Mouse (Mus musculus) myocyte (in vitro differentiated cells): ENCODE results near the gene Slc2a1. TPM values are rescaled to one million over a fixed set of nuclear protein-coding genes. Genes with fewer than 3 reads are reported as not detected.

Source experiments
- H3K27me3 ChIP-seq: one replicate; pipeline ENCODE4 v1.6.1; 2011; ENCODE audit not compliant: control insufficient read depth, insufficient read depth, insufficient read length
- H3K36me3 ChIP-seq: one replicate; pipeline ENCODE4 v1.6.1; 2011; ENCODE audit not compliant: control insufficient read depth, insufficient read depth
- H3K4me2 ChIP-seq: one replicate; pipeline ENCODE4 v1.6.1; 2011; ENCODE audit warnings: low read depth, control low read depth
- H3K4me3 ChIP-seq: one replicate; pipeline ENCODE4 v1.5.1; 2011; ENCODE audit warnings: mild to moderate bottlenecking, control low read depth, moderate library complexity
- H3K79me2 ChIP-seq: one replicate; pipeline ENCODE4 v1.6.1; 2011; ENCODE audit not compliant: control insufficient read depth, insufficient read depth
- H3ac ChIP-seq: one replicate; pipeline ENCODE4 v1.6.1; 2011; ENCODE audit not compliant: control insufficient read depth, insufficient read length
- CEBPB ChIP-seq: IDR thresholded peaks from 2 replicates; pipeline ENCODE4 v1.6.1; 2011; ENCODE audit warnings: mild to moderate bottlenecking, moderate library complexity; ENCODE audit not compliant: poor library complexity, insufficient read depth, severe bottlenecking
- E2F4 ChIP-seq: IDR thresholded peaks from one replicate; pipeline ENCODE4 v1.6.1; 2011; ENCODE audit warnings: mild to moderate bottlenecking, control low read depth, moderate library complexity; ENCODE audit not compliant: insufficient read depth
- MAX ChIP-seq: IDR thresholded peaks from one replicate; pipeline ENCODE4 v1.6.1; 2011; ENCODE audit warnings: low read depth, mild to moderate bottlenecking, control low read depth
- MYOD1 ChIP-seq, 3 experiments: IDR thresholded peaks; one replicate each; pipeline ENCODE4 v1.6.1; 2011; ENCODE audit warnings: control low read depth in 2 of 3, low read depth in 2 of 3, mild to moderate bottlenecking in 2 of 3, moderate library complexity in 1 of 3; ENCODE audit not compliant: insufficient read length in 2 of 3, control insufficient read depth in 1 of 3
- MYOG ChIP-seq, 3 experiments: IDR thresholded peaks; one replicate each; pipeline ENCODE4 v1.6.1; 2011; ENCODE audit warnings: control low read depth in 2 of 3, low read depth in 2 of 3, mild to moderate bottlenecking in 2 of 3; ENCODE audit not compliant: insufficient read length in 2 of 3, control insufficient read depth in 1 of 3, insufficient read depth in 1 of 3
- POLR2A ChIP-seq: IDR thresholded peaks from one replicate; pipeline ENCODE4 v1.6.1; 2011; ENCODE audit warnings: low read depth, mild to moderate bottlenecking, control low read depth, moderate library complexity; ENCODE audit not compliant: insufficient read length
- POLR2AphosphoS2 ChIP-seq: IDR thresholded peaks from one replicate; pipeline ENCODE4 v1.6.1; 2011; ENCODE audit warnings: low read depth, control low read depth; ENCODE audit not compliant: insufficient read length
- REST ChIP-seq: IDR thresholded peaks from one replicate; pipeline ENCODE4 v1.6.1; 2011; ENCODE audit warnings: mild to moderate bottlenecking, control low read depth, moderate library complexity; ENCODE audit not compliant: insufficient read depth, insufficient read length
- SRF ChIP-seq: IDR thresholded peaks from one replicate; pipeline ENCODE4 v1.6.1; 2011; ENCODE audit warnings: low read depth; ENCODE audit not compliant: control insufficient read depth, insufficient read length
- TCF12 ChIP-seq: IDR thresholded peaks from one replicate; pipeline ENCODE4 v1.6.1; 2011; ENCODE audit warnings: mild to moderate bottlenecking, control low read depth; ENCODE audit not compliant: poor library complexity, insufficient read depth, severe bottlenecking
- TCF3 ChIP-seq: IDR thresholded peaks from one replicate; pipeline ENCODE4 v1.6.1; 2011; ENCODE audit warnings: low read depth, control low read depth; ENCODE audit not compliant: insufficient read length
- USF1 ChIP-seq: IDR thresholded peaks from one replicate; pipeline ENCODE4 v1.6.1; 2011; ENCODE audit warnings: low read depth, mild to moderate bottlenecking, control low read depth, moderate library complexity
- polyA plus RNA-seq: library from polyadenylated mRNA; unstranded; fragments of >200 nt; fragmentation: generic; extraction: Trizol; gene quantifications from one replicate; pipeline ENCODE4 v1.2.1, GENCODE M21; 2012; ENCODE audit warnings: missing spikeins

Gene Slc2a1
- polyA plus RNA-seq, 1 experiment = 55.8 TPM

DNA sequence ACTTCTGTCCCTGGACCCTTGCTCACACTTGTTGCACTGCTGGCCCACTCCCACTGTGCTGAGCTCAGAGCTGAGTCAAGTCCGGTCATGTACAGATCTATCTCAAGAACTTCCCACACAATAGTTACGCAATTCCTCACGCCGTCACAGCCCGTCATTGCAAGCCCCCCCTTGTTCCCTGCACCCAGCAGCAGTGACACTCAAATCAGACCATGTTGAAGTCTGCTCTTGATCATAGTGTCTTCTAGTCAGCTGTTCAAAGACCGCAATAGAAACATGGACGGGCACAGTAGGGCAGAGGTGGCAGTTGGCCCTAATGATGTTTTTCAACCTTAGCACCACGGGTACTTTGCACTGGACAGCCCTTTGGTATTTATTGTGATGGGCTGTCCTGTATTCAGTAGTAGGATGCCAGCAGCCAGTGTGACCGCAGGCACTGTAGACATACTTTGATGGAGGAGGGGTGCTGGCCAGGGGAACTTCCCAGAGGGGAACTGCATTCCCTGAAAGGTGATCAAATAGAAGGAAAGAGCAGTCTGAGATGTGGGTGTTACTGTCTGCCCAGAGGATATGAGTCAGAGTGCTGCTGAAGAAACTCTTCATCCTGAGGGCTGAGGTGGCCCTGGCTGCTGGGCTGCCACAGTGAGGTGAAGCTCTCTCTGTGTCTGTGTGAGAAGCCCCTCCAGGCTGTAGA lies 17.2 kb downstream of the Slc2a1 start:
- H3K79me2 ChIP-seq = peaks cover 50% of the 10 kb centered on the region
- H3K4me2 ChIP-seq = peak overlapping the region; percentile 75
- H3K36me3 ChIP-seq = peaks cover 20% of the 10 kb centered on the region
- no peaks in the 10 kb centered on the region for H3K27me3 ChIP-seq
- H3K4me3 ChIP-seq = no peak overlapping the region
- no peak overlapping the region for H3ac ChIP-seq
- TF ChIP-seq USF1 (no peak), CEBPB (peak; percentile 96), SRF (no peak), REST (no peak), TCF12 (no peak), TCF3 (no peak), POLR2A (peak; percentile 40)

DNA sequence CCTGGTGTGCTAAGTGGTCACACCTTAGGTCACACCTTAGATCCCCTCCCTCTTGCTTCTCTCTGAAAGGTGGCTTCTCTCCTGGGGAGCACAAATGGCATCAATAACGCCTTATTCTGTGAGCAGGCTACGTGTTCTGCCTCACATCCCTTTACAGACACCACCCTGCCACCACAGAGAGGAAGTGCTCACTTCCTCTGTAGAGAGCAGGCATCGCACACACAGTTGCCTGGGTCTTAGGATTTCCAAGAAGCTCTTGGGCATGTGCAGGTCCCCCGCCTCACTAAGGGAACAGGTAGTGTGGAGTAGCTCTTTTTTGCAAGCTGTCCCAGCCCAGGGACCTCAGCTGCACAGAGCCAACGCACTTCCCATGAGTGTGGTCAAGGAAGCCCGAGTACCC lies 18.7 kb downstream of the Slc2a1 start:
- no peak overlapping the region for H3K4me2 ChIP-seq
- TF ChIP-seq USF1 = no peak
- TF ChIP-seq MAX = no peak
- no peak for TF ChIP-seq POLR2AphosphoS2
- no peak for TF ChIP-seq SRF
- no peak for TF ChIP-seq TCF3
- no peak for TF ChIP-seq POLR2A
- TF ChIP-seq CEBPB = no peak
- no peak for TF ChIP-seq TCF12
- TF ChIP-seq MYOG (IDR thresholded peaks at IDR 0.05; ENCODE audit: control insufficient read depth in 1 of 3, insufficient read depth in 1 of 3, insufficient read length in 2 of 3, low read depth in 2 of 3) = no peak
- TF ChIP-seq E2F4 = no peak
- TF ChIP-seq REST = no peak
- TF ChIP-seq MYOD1 (IDR thresholded peaks at IDR 0.05; ENCODE audit: control insufficient read depth in 1 of 3, insufficient read length in 2 of 3, low read depth in 2 of 3) = no peak
- peaks cover 22% of the 10 kb centered on the region for H3K36me3 ChIP-seq
- peaks cover 43% of the 10 kb centered on the region for H3K79me2 ChIP-seq
- H3K27me3 ChIP-seq = no peaks in the 10 kb centered on the region
- no peak overlapping the region for H3ac ChIP-seq
- no peak overlapping the region for H3K4me3 ChIP-seq

DNA sequence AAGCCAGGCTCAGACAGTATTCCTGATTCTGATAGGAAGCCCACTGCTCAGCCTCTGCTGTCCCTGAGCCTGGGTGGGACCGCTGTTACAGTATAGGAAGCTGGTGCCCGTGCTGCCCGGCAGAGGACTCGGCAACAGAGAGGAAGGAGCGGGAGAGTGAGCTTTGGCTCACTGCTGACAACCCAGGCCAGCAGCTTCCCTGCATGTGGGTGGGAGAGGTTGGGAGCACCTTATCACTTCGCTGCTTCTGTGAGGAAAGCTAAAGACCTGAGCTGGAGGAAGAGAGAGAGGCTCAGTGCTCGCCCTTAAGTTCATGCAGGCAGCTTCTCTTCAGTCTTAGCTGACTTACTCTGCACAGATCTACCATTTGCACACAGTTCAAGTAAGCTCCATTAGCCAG lies 20.0 kb downstream of the Slc2a1 start:
- Histone ChIP-seq H3ac (no peak overlapping the region), H3K27me3 (no peaks in the 10 kb centered on the region), H3K4me2 (no peak overlapping the region), H3K4me3 (no peak overlapping the region), H3K36me3 (peaks cover 27% of the 10 kb centered on the region), H3K79me2 (peaks cover 30% of the 10 kb centered on the region)
- no peak for TF ChIP-seq POLR2AphosphoS2
- TF ChIP-seq SRF = no peak

DNA sequence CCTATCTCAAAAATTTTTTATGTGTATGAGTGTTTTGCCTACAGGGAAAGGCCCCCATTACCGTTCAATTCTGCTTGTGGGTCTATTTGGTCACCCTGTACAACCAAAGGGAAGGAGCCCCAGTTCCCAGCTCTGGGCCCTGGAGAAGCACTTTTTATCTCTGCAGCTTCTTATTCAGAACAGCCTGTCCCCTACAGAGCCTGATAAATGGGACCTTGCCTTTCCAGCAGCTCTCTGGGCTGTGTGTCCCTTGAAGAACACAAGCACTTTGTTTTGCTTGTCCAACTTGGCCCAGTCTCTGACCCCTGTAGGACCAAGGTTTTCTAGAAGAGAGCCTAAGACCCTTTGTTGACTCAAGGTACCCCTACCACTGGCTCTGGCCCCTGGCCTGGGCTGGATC lies 20.6 kb downstream of the Slc2a1 start:
- no peak overlapping the region for H3ac ChIP-seq
- no peak overlapping the region for H3K4me3 ChIP-seq
- no peaks in the 10 kb centered on the region for H3K27me3 ChIP-seq
- no peak overlapping the region for H3K4me2 ChIP-seq
- peaks cover 24% of the 10 kb centered on the region for H3K79me2 ChIP-seq
- TF ChIP-seq TCF12 = no peak
- TF ChIP-seq USF1 = no peak
- TF ChIP-seq POLR2AphosphoS2 = no peak
- TF ChIP-seq MYOD1 (IDR thresholded peaks at IDR 0.05; ENCODE audit: control insufficient read depth in 1 of 3, insufficient read length in 2 of 3, low read depth in 2 of 3) = no peak
- no peak for TF ChIP-seq TCF3
- TF ChIP-seq MAX = no peak
- no peak for TF ChIP-seq REST
- no peak for TF ChIP-seq SRF
- TF ChIP-seq POLR2A = no peak
- no peak for TF ChIP-seq MYOG (IDR thresholded peaks at IDR 0.05; ENCODE audit: control insufficient read depth in 1 of 3, insufficient read depth in 1 of 3, insufficient read length in 2 of 3, low read depth in 2 of 3)
- no peak for TF ChIP-seq CEBPB
- TF ChIP-seq E2F4 = no peak
- peaks cover 22% of the 10 kb centered on the region for H3K36me3 ChIP-seq

DNA sequence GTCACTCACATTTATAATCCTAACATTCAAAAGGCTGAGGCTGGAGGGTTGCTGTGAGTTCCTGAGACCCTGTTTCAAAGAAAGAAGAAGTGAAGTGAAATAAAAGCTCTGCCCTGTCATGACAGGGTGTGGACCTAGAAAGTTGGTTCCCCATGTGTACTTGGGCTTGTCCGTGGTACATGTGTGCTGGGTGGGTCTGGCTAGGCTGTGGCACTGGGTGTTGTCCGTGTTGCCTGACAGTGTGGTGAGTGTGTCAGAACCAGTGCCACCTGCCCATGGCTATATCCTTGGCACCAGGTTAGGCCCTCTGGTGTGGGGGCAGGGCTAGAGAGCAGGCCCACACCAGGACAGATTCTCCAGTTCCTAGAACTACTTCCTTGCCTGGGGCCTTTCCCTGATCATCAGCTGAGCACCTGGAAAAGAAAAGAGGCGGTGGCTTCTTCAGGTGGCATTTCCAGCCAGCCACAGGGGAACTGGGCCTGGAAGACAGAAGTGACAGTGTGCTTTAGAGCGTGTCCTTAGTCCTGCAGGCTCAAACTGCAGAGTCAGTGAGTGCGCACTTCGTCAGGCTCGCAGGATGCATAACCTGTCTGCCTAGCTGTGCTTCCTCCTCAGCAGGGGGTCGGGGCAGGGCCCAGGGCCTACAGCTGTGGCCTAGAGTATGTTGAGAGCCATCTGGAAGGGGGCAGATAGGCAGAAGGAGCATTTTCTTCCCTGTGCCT lies 22.8 kb downstream of the Slc2a1 start:
- TF ChIP-seq MYOG (IDR thresholded peaks at IDR 0.05; ENCODE audit: control insufficient read depth in 1 of 3, insufficient read depth in 1 of 3, insufficient read length in 2 of 3, low read depth in 2 of 3) = peak in 1 of 3 experiments; percentile 34
- TF ChIP-seq CEBPB = no peak
- Histone ChIP-seq H3K36me3 (peaks cover 32% of the 10 kb centered on the region), H3K4me2 (no peak overlapping the region), H3ac (no peak overlapping the region), H3K4me3 (no peak overlapping the region), H3K79me2 (peaks cover 19% of the 10 kb centered on the region), H3K27me3 (no peaks in the 10 kb centered on the region)
